Mouse (Mus musculus) layer of hippocampus, adult 8-10 months (tissue): ENCODE results near the gene Phactr1. TPM values are rescaled to one million over a fixed set of nuclear protein-coding genes. Genes with fewer than 3 reads are reported as not detected.

ENCODE experiments used
- DNase-seq, 2 experiments: peaks; one replicate each; pipeline ENCODE4 v3.0.0; 2022; ENCODE audit warnings: low spot score in 2 of 2
- total RNA-seq, 4 experiments: library from RNA; stranded (reverse); gene quantifications; 2 replicates each; pipeline ENCODE4 v1.2.4; 2022

The Phactr1 gene
- total RNA-seq, 4 experiments from 2014 or later = 299 to 319 (median 309) TPM

DNA sequence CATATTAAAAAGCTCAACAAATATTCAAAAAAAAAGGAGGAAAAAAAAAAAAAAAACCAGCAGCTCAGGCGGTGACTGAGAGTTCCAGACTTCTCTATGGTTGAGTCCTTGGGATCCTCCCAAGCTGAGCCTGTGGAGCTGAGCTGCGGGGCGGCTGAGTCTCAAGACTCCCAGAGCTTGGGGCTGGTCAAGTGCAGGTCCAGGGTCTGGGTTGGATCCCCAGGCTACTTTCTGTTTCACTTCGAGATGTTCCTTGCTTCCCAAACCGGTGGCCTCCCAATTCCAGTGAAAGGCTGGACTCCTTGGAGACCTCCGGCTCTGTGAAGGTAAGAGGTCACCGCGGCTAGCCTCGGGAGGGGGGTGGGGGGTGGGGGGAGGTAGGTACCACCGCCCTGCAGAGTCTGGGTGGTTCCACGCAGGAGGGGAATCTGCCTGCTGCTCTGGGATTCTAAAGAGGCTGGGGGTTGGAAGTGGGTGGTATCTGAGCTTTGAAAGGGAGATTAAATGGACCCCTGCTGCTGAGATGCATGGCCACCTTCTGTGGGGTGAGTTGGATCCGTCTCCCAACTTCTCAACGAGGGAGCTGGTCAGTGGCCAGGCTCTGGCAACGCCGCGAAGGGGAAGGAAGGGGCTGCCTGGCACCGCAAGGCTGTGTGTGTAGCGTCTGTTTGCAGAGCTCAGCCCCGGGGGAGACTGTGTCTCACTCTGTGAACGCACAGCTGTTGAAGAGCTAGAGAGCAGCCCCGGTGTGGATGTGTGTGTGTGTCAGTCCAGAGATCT lies 185.9 kb downstream of the Phactr1 start:
- DNase-seq = peak; percentile 64 to 65

GRCm38 (mm10) chr13:42867026-42867425 lies 186.6 kb downstream of the Phactr1 start:
- DNase-seq = no peak

DNA sequence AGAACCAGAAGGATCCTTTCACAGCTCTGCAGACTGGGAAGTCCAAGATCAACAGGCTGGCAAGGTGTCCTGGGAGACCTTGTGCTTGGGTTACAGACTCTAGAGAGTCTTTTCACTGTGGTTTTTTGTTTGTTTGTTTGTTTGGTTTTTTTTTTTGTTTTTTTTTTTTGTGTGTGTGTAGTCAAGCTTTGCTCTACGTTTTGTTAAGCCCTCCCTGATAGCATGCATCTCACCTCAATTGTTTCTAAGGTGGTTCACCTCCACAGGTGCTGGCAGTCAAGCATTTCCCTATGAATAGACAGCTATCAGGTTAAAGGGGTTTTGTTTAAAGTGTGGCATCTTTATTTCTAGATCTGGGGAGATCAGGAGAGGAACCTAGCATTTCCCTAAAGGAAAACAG lies 191.7 kb downstream of the Phactr1 start:
- DNase-seq = no peak

- no peak for DNase-seq
Observed at GRCm38 (mm10) chr13:42878346-42878745, 197.9 kb downstream of the Phactr1 start.

- DNase-seq = no peak
Observed at GRCm38 (mm10) chr13:42884033-42884724, 203.8 kb downstream of the Phactr1 start.

GRCm38 (mm10) chr13:42884725-42885115 lies 204.3 kb downstream of the Phactr1 start:
- DNase-seq = no peak

- no peak for DNase-seq
Observed at GRCm38 (mm10) chr13:42887701-42888100, 207.3 kb downstream of the Phactr1 start.

DNA sequence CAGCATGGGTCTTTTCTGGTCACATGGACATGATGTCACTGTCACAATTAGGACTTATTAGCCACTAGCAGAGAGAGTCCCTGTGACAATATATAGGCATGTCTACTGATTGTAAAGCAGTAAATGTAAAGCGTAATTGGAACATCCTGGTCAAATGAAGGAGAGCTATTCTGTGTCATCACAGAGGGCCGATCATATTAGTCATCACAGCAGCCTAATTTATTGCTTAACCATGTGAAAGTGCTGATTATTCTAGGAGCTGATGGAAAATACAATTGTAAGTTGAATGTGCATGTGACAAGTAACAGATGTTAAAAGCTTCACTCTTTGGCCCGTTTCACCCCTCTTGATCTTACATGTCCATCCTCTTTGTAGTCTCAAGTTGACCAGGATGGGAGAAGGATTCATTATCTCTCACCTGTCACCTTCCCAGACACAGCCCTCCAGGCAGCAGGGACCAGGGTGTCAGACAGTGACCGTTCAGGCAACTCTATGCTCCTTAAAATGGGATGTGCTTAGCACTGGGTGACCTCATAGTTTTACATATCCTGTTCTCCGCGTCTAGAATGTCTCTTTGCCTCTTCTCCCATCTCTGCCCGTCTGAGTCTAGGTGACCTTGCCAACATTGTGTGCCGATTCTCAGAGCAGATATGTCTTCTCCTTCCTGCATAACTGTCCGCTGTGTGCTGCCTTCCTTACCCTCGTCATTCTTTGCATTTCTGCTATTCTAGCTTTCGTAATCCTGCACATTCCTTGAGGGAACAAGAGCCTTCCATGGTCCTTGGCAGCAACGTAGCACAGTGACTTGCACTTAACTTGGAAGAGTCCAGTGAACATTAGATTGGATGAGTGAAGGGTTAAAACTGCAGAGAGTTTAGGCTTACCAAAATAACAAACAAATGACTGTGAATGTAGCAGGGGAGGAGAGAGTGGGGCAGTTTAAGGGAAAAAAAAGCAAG lies 209.4 kb downstream of the Phactr1 start:
- no peak for DNase-seq

DNA sequence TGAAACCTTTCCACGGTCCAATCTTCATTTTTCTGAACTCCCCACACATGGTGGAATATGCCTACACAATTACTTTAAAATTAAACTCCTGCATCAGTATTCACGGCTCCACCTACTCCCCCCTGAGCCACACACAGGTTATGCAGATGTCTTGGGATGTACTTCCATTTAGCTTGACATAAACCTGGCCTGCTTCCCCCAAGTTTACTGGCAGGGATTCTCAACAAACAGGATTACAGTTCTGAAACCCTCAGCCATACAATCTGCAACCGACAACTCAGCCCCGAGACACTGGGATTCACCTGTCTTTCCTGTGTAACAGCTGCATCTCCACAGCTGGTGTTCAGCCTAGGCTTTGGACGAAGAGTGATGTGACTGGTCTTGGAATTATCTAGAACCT lies 210.2 kb downstream of the Phactr1 start:
- no peak for DNase-seq

- DNase-seq = no peak
Observed at GRCm38 (mm10) chr13:42894016-42894415, 213.6 kb downstream of the Phactr1 start.

GRCm38 (mm10) chr13:42894598-42894997 lies 214.2 kb downstream of the Phactr1 start:
- DNase-seq = no peak

- DNase-seq = no peak
Observed at GRCm38 (mm10) chr13:42895980-42896379, 215.6 kb downstream of the Phactr1 start.

DNA sequence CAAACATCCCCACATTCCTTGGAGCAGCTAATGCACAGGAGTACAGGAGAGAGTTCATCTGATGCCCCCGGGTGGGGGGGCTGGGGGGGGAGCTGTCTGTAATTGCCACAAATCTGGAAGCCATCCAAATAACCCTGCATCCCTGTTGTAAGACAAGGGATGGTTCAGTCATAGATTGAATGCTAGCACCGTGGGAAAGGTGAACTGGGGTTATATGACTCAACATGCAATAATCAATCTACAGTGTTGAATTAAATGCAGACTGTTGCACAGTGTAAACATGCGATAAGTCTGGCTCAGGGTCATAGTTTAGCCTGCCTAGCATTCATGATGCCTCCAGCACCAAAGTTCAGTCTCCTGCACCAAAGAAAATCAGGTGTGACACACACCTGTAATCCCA lies 219.2 kb downstream of the Phactr1 start:
- DNase-seq = no peak

DNA sequence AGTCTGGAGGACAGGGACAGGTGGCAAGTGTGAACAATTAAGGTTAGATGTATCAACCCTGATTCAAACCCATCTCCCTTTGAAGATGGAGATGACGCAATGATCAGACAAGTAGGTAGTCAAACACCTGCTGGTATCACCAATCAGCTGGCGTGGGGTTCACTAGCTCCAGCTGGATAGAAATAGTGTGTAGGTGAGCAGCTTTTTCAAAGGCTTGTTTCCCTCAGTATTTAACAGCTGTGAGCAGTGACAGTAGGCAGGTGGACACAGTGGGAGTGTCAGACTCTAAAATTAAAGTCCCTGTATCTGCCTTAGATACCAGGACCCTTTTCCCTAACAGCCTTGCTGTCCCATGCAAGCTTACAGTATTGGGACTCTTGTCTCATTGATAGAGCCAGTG lies 221.4 kb downstream of the Phactr1 start:
- DNase-seq = no peak

- DNase-seq = no peak
Observed at GRCm38 (mm10) chr13:42902859-42903258, 222.4 kb downstream of the Phactr1 start.

GRCm38 (mm10) chr13:42905818-42906217 lies 225.4 kb downstream of the Phactr1 start:
- DNase-seq = no peak

DNA sequence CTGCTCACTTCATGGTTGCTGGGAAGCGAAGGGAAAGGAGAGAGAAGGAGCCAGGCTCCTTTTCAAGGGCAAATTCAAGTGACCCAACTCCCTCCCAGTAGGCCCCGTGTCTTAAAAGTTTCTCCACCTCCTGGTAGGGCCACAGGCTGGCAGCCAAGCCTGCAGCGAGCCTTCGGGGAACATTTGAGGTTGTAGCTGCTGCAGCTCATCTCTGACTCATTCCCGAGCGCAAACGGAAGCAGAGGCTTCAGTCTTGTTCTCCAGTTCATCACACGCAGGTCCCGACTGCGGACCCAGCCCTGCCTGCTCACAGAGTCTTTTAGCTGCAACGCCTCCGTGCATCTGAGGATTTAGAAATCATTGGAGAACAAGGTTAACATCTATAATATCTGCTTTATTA lies 226.6 kb downstream of the Phactr1 start:
- no peak for DNase-seq

- no peak for DNase-seq
Observed at GRCm38 (mm10) chr13:42915081-42915480, 234.7 kb downstream of the Phactr1 start.

GRCm38 (mm10) chr13:42915851-42916193 lies 235.4 kb downstream of the Phactr1 start:
- DNase-seq = no peak

- DNase-seq = peak; percentile 52 to 79
Observed at GRCm38 (mm10) chr13:42916194-42917033, 236.0 kb downstream of the Phactr1 start.

GRCm38 (mm10) chr13:42917251-42917650 lies 236.8 kb downstream of the Phactr1 start:
- peak; percentile 50 to 58 for DNase-seq
